Mouse (Mus musculus): Measurements from ENCODE around the gene Atp13a5. TPM values are rescaled to one million over a fixed set of nuclear protein-coding genes. Genes with fewer than 3 reads are reported as not detected.
A peak's percentile ranks its signal among the peaks of the same experiment; 100 is the strongest.

Gene Atp13a5
- total RNA-seq, 2 experiments from 2014 or later, result 10.9 to 11.2 TPM

DNA sequence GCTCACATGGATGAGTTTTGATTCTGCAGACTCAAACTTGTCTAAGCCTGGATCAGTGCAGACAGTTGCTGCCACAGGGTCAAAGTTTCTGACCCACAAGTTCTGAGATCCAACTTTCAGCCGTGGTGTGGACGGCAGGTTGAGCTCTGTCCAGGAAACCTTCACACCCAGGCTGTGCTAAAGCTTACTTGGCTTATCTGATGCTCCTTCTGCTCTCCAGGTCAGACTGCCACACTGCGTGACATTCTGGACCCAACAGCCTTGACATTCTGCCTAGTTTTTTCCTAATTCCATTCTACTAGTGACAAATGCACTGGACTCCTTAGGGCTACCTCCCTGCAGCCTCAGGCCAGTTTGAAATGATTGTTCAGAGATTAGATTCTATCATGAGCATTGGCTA lies 63.1 kb downstream of the Atp13a5 start:
- no peak for DNase-seq (ENCODE audit: extremely low spot score in 1 of 2, low spot score in 2 of 2)
- intact Hi-C loops (cut with DNase I), result no loop called here
- no peak overlapping the region for H3K27ac ChIP-seq
- TF ChIP-seq CTCF (IDR thresholded peaks at IDR 0.05), result no peak
- no peak overlapping the region for H3K4me3 ChIP-seq

DNA sequence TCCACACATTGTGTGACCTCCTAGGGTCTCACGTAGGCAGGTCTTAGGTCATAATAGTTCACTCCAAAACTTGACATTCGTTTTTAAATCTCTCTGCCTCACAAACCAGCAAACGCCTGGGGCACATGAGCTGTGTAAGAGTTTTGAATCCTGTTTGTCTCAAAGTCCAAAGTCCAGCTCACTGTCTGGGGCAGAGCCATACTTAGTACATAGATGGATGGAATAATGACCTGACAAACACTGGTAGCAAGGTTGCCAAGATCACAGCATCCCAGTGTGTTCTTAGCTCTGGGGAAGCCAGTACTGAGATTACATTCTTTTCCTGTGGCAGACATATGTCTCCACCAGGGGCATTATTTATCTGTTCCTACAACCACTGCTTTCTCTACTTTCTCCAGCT lies 63.5 kb downstream of the Atp13a5 start:
- no peak for TF ChIP-seq CTCF (IDR thresholded peaks at IDR 0.05)
- no peak overlapping the region for H3K27ac ChIP-seq
- no peak overlapping the region for H3K4me3 ChIP-seq
- intact Hi-C loops (cut with DNase I), result no loop called here
- no peak for DNase-seq (ENCODE audit: extremely low spot score in 1 of 2, low spot score in 2 of 2)

DNA sequence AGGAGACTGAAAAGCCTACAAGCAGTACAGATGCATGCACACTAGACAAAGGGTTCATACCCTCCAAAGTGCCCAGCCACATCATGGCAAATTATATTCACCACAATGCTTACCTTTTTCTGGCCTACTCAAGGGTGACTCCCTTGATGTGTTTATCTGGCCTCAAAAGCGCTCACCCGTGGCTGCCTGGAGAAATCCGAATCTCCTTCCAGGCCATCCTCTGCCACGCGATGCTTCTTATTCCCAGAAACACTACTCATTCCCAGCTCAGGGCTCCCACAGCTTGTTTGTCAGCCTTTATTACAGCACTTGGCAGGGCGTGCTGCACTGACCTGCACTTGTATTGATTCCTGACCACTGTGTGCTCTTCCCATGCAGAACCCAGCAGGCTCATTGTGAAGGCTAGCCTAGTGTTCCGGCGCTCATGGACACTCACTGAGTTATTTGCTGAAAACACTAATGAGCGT lies 80.9 kb downstream of the Atp13a5 start:
- intact Hi-C loops (cut with DNase I), result no loop called here
- Histone ChIP-seq H3K27ac (no peak overlapping the region), H3K4me3 (no peak overlapping the region)
- no peak for TF ChIP-seq CTCF (IDR thresholded peaks at IDR 0.05)
- DNase-seq (ENCODE audit: extremely low spot score in 1 of 2, low spot score in 2 of 2), result no peak

DNA sequence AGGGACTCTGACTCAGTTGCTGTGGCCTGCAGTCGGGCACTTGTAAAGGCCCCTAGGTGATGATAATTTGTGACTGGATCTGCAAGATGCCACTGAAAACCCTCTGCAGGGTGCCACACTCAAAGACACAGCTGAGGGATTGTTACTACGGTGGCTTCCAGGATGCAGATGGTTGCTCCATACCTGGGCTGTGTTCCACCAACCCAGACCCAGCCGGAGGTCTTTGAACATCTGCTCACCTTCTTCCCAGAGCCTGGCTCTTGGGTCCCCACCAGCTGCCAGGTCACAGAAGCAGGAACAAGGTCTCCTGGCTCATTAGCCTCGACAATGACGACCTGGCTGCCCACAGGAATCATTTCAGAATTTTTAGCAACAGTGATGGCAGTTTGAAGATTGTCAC lies 97.8 kb downstream of the Atp13a5 start:
- Histone ChIP-seq H3K4me3 (no peak overlapping the region), H3K27ac (no peak overlapping the region)
- intact Hi-C loops (cut with DNase I), result no loop called here
- DNase-seq (ENCODE audit: extremely low spot score in 1 of 2, low spot score in 2 of 2), result no peak
- no peak for TF ChIP-seq CTCF (IDR thresholded peaks at IDR 0.05)

DNA sequence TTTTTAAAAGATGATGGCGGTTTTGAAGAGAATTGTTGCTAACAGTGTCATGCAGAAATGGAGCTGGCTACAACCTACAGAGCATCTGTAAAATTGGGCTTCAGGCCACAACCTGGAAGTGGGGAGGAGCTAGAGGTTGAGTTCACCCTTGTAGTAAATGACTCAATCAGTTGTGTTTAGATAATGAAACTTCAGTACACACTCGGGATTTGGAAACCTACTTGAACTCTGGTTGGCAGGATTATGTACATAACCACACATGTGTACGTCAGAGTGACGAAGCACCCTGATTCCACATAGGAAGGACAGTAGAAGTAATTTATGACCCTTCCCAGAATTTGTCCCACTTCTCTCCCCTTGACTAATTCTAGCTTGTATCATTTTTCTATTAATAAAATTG lies 124.2 kb downstream of the Atp13a5 start:
- Histone ChIP-seq H3K27ac (no peak overlapping the region), H3K4me3 (no peak overlapping the region)
- no peak for TF ChIP-seq CTCF (IDR thresholded peaks at IDR 0.05)
- DNase-seq (ENCODE audit: extremely low spot score in 1 of 2, low spot score in 2 of 2), result no peak
- intact Hi-C loops (cut with DNase I), result no loop called here

DNA sequence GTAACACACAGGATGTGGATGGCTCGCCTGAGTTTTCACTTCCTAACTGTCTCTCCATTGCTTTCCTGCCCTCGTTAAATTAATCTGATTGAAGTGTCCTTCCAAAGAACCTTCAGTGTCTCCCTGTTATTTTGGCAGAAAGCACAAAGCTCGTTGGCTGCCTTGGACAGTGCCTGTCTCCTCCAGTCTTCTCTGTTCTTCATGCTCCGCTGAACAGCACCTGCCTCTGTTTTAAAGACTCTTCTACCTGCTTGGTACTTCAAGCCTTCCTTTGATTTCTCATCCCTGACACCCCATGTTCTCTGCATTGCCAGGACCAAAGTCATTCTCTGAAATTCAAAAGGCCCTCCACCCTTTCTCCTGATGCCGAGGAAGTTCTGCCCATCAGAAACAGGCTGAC lies 142.6 kb downstream of the Atp13a5 start:
- no peak for DNase-seq (ENCODE audit: extremely low spot score in 1 of 2, low spot score in 2 of 2)
- TF ChIP-seq CTCF (IDR thresholded peaks at IDR 0.05), result no peak
- Histone ChIP-seq H3K27ac (no peak overlapping the region), H3K4me3 (no peak overlapping the region)
- intact Hi-C loops (cut with DNase I), result no loop called here

DNA sequence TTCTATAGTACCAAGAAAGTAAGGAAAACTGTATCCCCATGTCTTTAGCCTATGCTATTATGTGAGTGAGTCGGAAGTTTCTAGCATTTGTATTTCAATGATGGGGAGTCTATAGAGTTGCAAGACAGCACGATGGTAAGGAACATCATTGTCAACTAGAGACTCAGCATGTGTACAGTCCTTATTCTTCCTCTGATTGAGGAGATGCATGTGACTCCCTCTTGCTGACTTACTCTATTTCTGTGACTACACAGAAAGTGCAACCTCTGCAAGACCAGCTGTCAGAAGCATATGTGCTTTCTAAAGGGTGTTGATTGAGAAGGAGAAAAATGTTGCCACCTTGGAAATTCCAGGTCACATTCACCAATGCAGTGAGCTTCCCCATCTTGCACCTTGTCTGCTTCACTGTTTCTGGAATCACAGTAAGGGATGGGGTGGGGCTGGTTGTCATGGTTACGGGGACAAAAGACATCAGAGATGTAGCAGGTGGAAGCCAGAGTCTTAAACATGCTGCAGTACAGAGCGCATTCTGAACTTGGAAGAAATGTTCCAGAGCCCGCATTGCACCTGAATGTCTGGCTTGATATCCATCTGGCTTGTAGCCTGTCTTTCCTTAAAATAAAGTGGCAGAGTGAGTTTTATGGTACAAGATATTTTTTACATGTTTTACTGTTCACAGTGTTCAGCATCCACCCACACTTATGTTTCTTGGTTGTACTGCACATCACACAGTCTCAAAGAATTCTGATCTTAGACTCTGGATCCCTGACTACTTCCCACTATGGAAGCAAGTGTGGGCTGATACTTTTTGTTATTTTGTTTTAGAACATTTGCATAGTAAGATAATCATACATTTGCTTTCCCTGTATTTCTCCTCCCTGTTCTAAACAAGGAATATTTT lies 161.9 kb downstream of the Atp13a5 start:
- intact Hi-C loops (cut with DNase I), result loop anchor here (1.0 to 10.0 kb wide), 3 partner anchors 54 to 372 kb away; no protein-coding TSS in a partner anchor
- H3K4me3 ChIP-seq, result no peak overlapping the region
- TF ChIP-seq CTCF (IDR thresholded peaks at IDR 0.05), result no peak
- peak; percentile 50 to 60 for DNase-seq (ENCODE audit: extremely low spot score in 1 of 2, low spot score in 2 of 2)
- H3K27ac ChIP-seq, result peak overlapping the region; percentile 17

DNA sequence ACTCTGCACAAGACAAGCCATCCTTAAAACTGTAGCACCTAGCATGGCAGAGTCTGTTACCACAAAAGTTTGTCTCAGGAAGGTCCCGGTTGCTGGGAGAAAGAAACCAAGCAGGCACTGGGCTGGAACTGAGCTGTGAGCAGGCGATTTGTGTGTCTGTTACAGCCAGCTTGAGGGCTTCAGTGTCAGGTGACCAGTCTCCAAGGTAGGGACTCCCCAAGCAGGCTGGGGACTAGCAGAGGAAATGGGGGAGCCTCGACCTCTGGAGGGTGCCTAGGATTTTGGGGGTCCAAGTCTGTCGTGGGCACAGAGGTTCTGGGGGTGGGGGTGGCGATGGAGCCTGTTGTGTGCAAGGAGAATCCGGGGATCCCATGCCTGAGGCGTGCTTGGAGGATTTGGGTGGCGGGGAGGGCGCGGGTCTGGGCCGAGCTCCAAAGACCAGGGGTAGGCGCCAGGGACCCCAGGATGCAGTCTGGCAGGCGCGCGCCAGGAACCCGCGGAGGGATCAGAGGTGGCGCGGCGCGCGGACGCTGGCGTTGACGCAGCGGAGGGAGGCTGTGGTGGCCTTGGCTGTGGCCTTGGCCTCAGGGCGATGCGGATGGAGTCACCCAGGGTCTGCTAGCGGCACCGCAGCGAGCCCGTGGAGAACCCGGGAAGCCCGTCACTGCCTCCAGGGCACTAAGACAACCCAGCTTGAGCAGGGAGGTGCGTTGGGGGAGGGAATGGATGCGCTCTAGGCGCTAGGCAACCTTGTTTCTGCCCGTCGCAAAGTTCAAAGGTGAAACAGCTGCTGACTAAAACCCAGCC lies 168.7 kb downstream of the Atp13a5 start, which contains the start of gene Hrasls:
Gene Hrasls (plus strand): TSS at position 91 of the 807 bp plus-strand sequence.
- Histone ChIP-seq H3K27ac (peak within 1 kb of the TSS; percentile 96), H3K4me3 (peak within 1 kb of the TSS; percentile 58)
- intact Hi-C loops (cut with DNase I), result loop anchor here (5.0 to 10.0 kb wide), 2 partner anchors 283 to 365 kb away; partner anchors contain the start of gene Mb21d2
- no peak for TF ChIP-seq CTCF (IDR thresholded peaks at IDR 0.05)
- peak; percentile 46 to 59 for DNase-seq (ENCODE audit: extremely low spot score in 1 of 2, low spot score in 2 of 2)

DNA sequence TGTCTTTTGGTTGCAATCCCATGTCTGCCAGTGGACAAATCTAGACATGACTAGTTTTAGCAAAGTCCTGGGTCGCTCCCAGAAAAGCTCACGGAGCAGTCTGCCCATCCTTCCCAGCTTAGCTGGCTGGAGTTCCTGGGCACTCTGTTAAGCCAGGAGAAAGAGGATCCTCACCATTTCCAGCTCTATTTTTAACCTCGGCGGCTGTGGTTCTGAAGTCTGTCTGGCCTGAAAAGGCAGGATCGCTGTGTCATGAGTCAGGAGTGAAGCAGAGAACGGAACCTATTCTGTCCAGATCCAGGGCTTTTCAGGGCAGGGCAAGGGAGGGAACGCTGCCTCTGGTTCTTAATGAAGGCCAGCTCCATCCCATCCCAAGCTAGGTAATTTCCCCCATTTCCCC lies 169.7 kb downstream of the Atp13a5 start:
- peak overlapping the region; percentile 96; the same call in 1 of the 2 replicates for H3K27ac ChIP-seq
- TF ChIP-seq CTCF (IDR thresholded peaks at IDR 0.05), result no peak
- intact Hi-C loops (cut with DNase I), result no loop called here
- H3K4me3 ChIP-seq, result no peak overlapping the region
- DNase-seq (ENCODE audit: extremely low spot score in 1 of 2, low spot score in 2 of 2), result no peak

DNA sequence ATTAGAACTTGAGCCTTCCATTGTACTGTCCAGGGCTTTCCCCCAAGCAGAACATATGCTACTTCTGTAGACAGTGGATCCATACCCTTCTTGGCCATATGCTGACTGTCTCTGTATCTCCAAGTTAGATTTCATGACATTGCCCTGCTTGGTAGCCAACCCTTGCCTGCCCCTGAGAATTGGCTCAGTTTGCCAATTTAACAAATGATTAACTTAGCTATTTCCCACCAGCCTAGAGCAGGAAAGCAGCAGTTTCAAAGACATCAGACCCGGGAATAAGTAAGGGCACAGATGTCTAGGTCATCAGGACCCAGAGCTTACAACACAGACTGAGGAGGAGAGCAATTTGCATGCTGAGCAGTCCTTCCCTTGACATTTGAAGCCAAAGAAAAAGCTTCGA lies 173.0 kb downstream of the Atp13a5 start:
- no peak for TF ChIP-seq CTCF (IDR thresholded peaks at IDR 0.05)
- intact Hi-C loops (cut with DNase I), result no loop called here
- no peak for DNase-seq (ENCODE audit: extremely low spot score in 1 of 2, low spot score in 2 of 2)
- Histone ChIP-seq H3K4me3 (no peak overlapping the region), H3K27ac (no peak overlapping the region; the same call in 1 of the 2 replicates)

DNA sequence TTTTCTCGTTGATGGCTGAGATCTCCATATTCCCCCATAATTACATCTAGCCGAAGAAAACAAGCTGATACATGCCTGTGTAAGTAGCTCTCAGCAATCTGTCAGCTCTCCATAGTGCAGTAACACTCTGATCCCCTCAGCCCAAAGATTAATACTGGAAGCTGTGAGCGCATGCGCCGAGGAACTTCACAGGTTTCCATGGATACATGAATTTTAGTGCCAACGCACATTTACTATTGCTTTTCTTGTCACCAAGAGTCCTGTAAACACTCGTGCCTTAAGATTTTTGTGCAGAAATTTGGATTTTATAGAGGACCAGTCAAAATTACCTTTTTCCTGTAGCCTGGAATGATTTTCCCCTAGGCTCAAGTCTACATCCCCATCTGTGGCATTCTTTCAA lies 173.7 kb downstream of the Atp13a5 start:
- H3K4me3 ChIP-seq, result no peak overlapping the region
- DNase-seq (ENCODE audit: extremely low spot score in 1 of 2, low spot score in 2 of 2), result peak; percentile 31 to 61
- no peak for TF ChIP-seq CTCF (IDR thresholded peaks at IDR 0.05)
- no peak overlapping the region; the same call in 1 of the 2 replicates for H3K27ac ChIP-seq
- intact Hi-C loops (cut with DNase I), result no loop called here

DNA sequence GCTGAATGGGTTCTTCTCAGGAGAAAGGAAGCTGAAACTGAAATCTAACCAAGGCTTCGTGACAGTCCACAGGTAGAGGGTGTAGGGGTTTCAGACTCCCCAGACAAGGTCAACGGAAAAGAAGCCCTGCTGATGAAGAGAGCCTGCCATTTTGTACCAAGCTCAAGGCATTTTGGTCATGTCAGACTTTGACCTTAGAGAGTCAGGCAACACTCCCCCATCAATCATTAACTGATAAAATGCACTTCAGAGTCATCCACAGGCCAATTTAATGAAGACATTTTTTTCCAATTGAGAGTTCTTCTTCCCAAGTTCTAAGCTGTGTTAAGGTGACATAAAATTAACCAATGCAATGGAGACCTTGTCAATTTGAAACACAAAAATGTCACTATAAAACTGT lies 177.4 kb downstream of the Atp13a5 start:
- DNase-seq (ENCODE audit: extremely low spot score in 1 of 2, low spot score in 2 of 2), result no peak
- no peak overlapping the region for H3K4me3 ChIP-seq
- no peak for TF ChIP-seq CTCF (IDR thresholded peaks at IDR 0.05)
- intact Hi-C loops (cut with DNase I), result no loop called here
- no peak overlapping the region for H3K27ac ChIP-seq
